Mouse (Mus musculus) lung, embryonic 16.5 days (tissue): ENCODE data around the gene Mfsd11. TPM values are rescaled to one million over a fixed set of nuclear protein-coding genes. Genes with fewer than 3 reads are reported as not detected.

Experiments used
- ATAC-seq: fragments of 200-750 bp; cut with Nextera tagmentation; 2 replicates; pipeline ENCODE4 v1.8.0; 2017; ENCODE audit warnings: low read depth, mild to moderate bottlenecking, moderate library complexity
- H3K27ac ChIP-seq: fragments of 300-500 bp; sonication (generic); 2 replicates; pipeline ENCODE4 v1.5.1; 2014; ENCODE audit warnings: mild to moderate bottlenecking, control low read depth, low read length
- H3K27me3 ChIP-seq: fragments of 300-500 bp; sonication (generic); 2 replicates; pipeline ENCODE4 v1.6.1; 2014; ENCODE audit warnings: low read depth, low read length, mixed read lengths; ENCODE audit not compliant: control insufficient read depth, insufficient read depth
- H3K36me3 ChIP-seq: fragments of 300-500 bp; sonication (generic); 2 replicates; pipeline ENCODE4 v1.6.1; 2014; ENCODE audit warnings: low read length; ENCODE audit not compliant: control insufficient read depth, insufficient read depth
- H3K4me1 ChIP-seq: fragments of 300-500 bp; sonication (generic); replicated peaks from 2 replicates; pipeline ENCODE4 v1.6.1; 2014; ENCODE audit warnings: low read length, mixed read lengths; ENCODE audit not compliant: control insufficient read depth, insufficient read depth
- H3K4me2 ChIP-seq: fragments of 300-500 bp; sonication (generic); 2 replicates; pipeline ENCODE4 v1.6.1; 2014; ENCODE audit warnings: low read depth, low read length, control low read depth
- H3K4me3 ChIP-seq: fragments of 300-500 bp; sonication (generic); 2 replicates; pipeline ENCODE4 v1.5.1; 2014; ENCODE audit warnings: mild to moderate bottlenecking, low read length, control low read depth
- H3K9ac ChIP-seq: fragments of 300-500 bp; sonication (generic); 2 replicates; pipeline ENCODE4 v1.6.1; 2014; ENCODE audit warnings: low read length, control low read depth
- H3K9me3 ChIP-seq: fragments of 300-500 bp; sonication (generic); 2 replicates; pipeline ENCODE4 v1.6.1; 2016; ENCODE audit warnings: low read length; ENCODE audit not compliant: control insufficient read depth
- WGBS: fragments of 180-500 bp; shearing (Covaris S2); extraction: QIAGEN DNeasy Blood & Tissue Kit; methylation state at CpG from one replicate; pipeline ENCODE4 v1.1.7; 2014; 5-methylcytosine and 5-hydroxymethylcytosine counted together
- polyA plus RNA-seq: library from polyadenylated mRNA; unstranded; fragments of >200 nt; fragmentation: Nextera tagmentation; extraction: Ambion mirVana; gene quantifications from 2 replicates; pipeline ENCODE4 v1.2.1, GENCODE M21; 2015

Gene Mfsd11
- polyA plus RNA-seq, 1 experiment from 2014 or later, result 36.6 TPM

DNA sequence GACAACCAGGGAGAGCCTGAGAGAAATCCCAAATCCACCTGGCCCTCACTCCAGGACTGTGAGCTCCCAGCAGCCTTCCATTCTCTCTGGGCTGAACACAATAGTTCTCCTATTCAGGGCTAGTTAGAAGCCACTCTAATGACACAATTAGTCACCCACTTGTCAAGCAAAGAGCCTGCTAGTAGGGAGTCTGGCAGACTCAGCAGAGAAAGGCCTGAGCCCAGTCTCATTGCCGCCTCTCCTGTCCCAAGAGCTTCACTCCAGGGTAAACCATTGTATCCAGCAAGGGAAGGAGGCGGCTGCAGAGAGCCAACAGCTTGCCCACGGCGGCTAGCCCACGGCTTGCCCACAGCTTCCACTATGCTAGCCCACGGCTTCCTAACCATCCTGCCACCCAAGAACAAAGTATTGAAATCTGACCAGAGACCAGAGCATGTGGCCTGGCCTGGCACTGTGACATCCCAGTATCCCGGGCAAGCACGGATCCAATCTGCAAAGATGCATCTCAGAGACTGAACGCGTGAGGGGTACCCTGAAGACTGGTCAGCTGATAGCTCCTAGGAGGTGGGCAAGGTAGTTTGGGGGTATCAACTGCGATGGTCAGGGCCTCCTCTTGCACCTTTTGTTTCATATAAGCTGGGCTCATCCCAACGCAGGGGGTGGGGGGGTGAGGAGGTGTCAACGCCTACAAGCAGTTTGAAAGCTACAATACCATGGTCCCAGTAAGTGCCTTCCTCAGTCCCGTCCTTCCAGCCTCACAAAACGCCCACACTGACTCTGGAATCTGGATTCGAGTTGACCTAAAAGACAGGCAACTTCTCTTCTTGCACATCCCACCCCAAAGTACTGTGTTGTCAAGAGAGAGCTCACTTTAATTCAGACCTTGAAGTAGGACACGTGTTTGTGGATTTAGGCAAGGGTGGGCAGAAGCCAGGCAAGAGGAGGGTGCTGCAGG lies 25.4 kb upstream of the Mfsd11 start:
- Histone ChIP-seq H3K9me3 (no peaks in the 10 kb centered on the region), H3K9ac (peak overlapping the region; percentile 87), H3K4me2 (peak overlapping the region; percentile 91), H3K27me3 (no peaks in the 10 kb centered on the region), H3K4me3 (peak overlapping the region; percentile 75), H3K4me1 (peaks cover 26% of the 10 kb centered on the region), H3K27ac (peak overlapping the region; percentile 80), H3K36me3 (no peaks in the 10 kb centered on the region)
- WGBS, result 34% methylated on average over 17 of the region's 17 CpGs
- no peak for ATAC-seq

DNA sequence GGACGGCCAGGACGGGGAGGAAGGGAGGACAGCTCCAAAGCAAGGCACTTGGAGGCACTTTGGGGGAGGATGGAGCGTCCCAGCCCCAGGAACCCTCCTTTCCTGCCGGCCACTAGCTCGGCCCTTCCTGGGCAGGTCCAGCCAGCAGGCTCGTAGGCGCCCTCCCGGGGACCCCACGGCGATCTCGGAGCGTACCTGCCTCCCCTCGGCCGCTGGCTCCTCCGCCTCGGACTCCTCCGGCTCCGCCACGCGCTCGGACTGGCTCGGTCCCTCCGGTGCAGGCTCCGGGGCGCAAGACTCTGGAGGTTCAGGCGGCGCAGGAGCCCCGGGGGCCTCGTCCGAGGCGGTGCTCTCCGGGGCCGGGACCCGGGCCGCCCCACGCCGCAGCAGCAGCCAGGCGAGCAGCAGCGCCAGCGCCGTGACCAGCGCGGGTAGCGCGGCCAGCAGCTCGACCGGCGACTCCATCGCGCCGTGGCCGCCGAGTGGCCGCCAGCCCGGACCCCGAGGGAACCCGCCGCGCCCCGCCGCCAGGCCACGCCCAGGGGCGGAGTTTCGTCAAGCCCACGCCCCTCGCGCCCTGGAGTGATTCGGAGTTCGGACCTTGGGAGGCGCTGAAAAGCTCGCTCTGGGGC lies 24.6 kb upstream of the Mfsd11 start, which contains the start of gene Mxra7:
Gene Mxra7 (minus strand): TSS at position 513 of the 632 bp plus-strand sequence.
- H3K27me3 ChIP-seq, result no peaks in the 10 kb centered on the region
- H3K4me3 ChIP-seq, result peak within 1 kb of the TSS; percentile 75
- no peaks in the 10 kb centered on the region for H3K36me3 ChIP-seq
- peak within 1 kb of the TSS; percentile 91 for H3K4me2 ChIP-seq
- H3K9ac ChIP-seq, result peak within 1 kb of the TSS; percentile 87
- WGBS, result under 1% methylated on average over 53 of the region's 71 CpGs
- H3K4me1 ChIP-seq, result peaks cover 19% of the 10 kb centered on the region
- H3K27ac ChIP-seq, result peak within 1 kb of the TSS; percentile 80
- H3K9me3 ChIP-seq, result no peaks in the 10 kb centered on the region
- peak; percentile 85 for ATAC-seq

DNA sequence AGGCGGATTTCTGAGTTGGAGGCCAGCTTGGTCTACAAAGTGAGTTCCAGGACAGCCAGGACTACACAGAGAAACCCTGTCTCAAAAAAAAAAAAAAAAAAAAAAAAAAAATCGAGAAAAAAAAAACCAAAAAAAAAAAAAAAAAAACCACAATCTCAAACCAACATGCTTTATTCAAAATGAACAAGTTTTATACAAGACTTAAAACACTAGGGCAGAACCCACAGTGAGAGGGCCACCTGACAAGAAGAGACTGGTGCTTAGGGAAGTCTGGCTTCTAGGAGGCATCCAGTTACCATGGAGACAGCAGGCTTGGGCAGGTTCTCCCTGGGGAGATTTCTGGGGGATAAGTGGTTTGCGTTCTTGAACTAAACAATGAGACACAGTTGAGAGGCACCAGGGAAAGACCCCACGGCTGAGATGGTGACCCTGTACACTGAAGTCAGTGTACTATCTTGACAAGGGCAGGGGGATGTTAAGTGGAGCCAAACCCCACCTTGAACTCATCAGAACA lies 20.0 kb upstream of the Mfsd11 start:
- H3K4me3 ChIP-seq, result no peak overlapping the region
- no peak for ATAC-seq
- no peak overlapping the region for H3K9ac ChIP-seq
- H3K27ac ChIP-seq, result no peak overlapping the region
- peaks cover 23% of the 10 kb centered on the region for H3K36me3 ChIP-seq
- H3K9me3 ChIP-seq, result no peaks in the 10 kb centered on the region
- no peak overlapping the region for H3K4me2 ChIP-seq
- peaks cover 6% of the 10 kb centered on the region; the same call in 1 of the 2 replicates for H3K4me1 ChIP-seq
- H3K27me3 ChIP-seq, result no peaks in the 10 kb centered on the region
- 32% methylated on average over 4 of the region's 4 CpGs for WGBS

DNA sequence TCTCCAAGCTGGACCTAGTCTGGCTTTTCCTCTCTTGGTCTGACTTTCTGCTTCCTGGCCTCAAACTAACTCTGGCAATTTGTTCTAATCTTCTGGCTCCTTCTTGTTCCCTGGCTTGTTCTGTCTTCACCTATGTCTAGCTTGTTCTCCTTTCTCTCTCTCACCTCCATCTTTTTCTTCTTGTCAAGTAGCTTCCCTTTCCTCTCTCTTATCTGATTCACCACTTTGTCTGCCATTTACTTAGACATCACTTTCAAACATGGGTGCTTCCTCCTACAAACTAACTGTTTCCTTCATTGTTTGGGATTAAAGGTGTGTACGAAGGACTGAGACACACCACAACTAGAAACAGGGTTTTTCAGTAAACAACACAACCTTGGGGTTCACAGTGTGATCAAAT lies 17.3 kb upstream of the Mfsd11 start:
- Histone ChIP-seq H3K9ac (no peak overlapping the region), H3K36me3 (peaks cover 45% of the 10 kb centered on the region), H3K4me2 (no peak overlapping the region), H3K4me1 (peaks cover 3% of the 10 kb centered on the region; the same call in 1 of the 2 replicates), H3K27me3 (no peaks in the 10 kb centered on the region), H3K9me3 (no peaks in the 10 kb centered on the region), H3K27ac (no peak overlapping the region), H3K4me3 (no peak overlapping the region)
- ATAC-seq, result no peak
- WGBS, result 92% methylated on average over 1 of the region's 1 CpGs

DNA sequence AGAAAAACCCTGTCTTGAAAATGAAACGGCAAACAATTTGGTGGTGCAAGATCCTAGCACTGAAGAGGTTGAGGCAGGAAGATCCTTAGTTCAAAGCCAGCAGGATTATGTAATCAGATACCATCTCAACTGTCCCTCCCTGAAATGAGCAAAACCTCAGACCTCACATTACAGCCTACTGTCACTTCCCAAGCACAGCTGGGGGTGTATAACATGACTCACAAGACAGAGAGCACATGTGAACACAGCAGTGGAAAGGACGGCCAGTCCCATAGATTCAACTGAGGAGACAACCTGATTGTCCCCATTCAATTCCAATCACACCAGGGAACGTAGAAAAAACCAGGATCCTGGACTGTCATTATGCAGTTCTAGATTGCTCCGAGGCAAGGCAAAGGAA lies 16.0 kb upstream of the Mfsd11 start:
- Histone ChIP-seq H3K4me1 (peaks cover 13% of the 10 kb centered on the region), H3K9me3 (no peaks in the 10 kb centered on the region), H3K9ac (no peak overlapping the region), H3K27me3 (no peaks in the 10 kb centered on the region), H3K36me3 (peaks cover 56% of the 10 kb centered on the region), H3K27ac (no peak overlapping the region), H3K4me3 (no peak overlapping the region), H3K4me2 (no peak overlapping the region)
- no peak for ATAC-seq
- 95% methylated on average over 4 of the region's 4 CpGs for WGBS

DNA sequence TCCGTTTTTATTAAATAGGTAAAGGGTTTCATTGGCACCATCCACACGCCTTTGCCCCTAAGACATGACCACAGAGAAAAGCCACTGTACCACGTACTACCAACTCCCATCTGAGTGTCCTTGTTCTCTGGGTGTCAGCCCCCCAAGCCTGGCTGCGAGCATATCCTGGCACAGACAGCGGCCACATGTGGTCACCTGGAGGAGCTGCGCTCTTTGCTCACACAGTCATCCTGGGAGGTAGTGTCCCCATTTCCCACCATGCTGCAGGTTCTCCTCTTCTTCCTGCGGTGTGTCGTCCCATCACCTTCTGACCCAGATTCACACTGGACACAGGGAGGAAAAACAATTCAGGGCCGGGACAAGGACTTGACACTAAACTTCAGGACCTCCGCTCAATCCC lies 14.8 kb upstream of the Mfsd11 start:
- H3K27me3 ChIP-seq, result no peaks in the 10 kb centered on the region
- peaks cover 56% of the 10 kb centered on the region for H3K36me3 ChIP-seq
- 90% methylated on average over 10 of the region's 10 CpGs for WGBS
- no peak overlapping the region for H3K4me2 ChIP-seq
- H3K4me1 ChIP-seq, result peaks cover 21% of the 10 kb centered on the region
- H3K4me3 ChIP-seq, result no peak overlapping the region
- H3K9me3 ChIP-seq, result no peaks in the 10 kb centered on the region
- ATAC-seq, result no peak
- no peak overlapping the region for H3K27ac ChIP-seq
- no peak overlapping the region for H3K9ac ChIP-seq

DNA sequence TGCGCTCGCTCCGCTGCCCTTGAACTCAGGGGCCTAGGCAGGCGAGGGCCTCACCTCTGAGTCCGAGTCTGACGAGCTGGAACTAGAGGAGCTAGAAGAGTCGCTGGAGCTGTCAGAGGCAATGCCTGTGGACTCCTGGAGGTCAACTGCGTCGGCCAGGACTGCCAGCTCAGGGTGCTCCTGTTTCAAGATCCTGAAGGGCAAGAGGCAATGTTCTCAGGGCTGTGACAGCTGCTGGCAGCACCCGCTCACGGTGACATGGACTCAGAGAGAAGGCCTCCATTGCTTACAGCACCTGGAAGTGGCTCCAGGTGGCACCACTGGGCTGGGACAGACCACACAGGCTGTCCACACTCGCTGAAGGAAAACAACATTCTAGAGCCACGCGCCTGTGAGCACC lies 13.3 kb upstream of the Mfsd11 start:
- H3K4me3 ChIP-seq, result no peak overlapping the region
- H3K9ac ChIP-seq, result no peak overlapping the region
- peaks cover 56% of the 10 kb centered on the region for H3K36me3 ChIP-seq
- no peak overlapping the region for H3K27ac ChIP-seq
- no peak for ATAC-seq
- WGBS, result 87% methylated on average over 14 of the region's 14 CpGs
- no peaks in the 10 kb centered on the region for H3K9me3 ChIP-seq
- H3K4me1 ChIP-seq, result peaks cover 21% of the 10 kb centered on the region
- no peak overlapping the region for H3K4me2 ChIP-seq
- H3K27me3 ChIP-seq, result no peaks in the 10 kb centered on the region

DNA sequence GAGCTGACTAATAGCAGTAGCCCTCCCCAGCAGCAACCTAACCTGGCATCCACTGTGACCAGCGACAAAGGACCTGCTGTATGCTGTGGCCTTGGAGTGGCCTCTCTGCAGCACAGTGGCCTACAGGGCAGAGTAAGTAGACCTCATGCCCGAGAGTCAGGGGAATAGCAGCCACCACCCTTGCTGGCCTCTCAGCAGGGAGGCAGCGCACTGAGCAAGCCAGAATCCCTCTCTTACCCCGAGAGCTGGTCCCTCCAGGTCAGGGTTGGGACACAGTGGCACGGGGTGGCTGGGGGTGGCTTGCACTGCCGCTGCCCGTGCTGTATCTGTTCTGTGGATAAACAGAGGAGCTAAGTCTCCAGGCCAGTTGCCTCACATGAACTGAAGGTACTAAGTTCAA lies 12.6 kb upstream of the Mfsd11 start:
- Histone ChIP-seq H3K27ac (no peak overlapping the region), H3K4me3 (no peak overlapping the region), H3K4me1 (peaks cover 27% of the 10 kb centered on the region), H3K9me3 (no peaks in the 10 kb centered on the region), H3K27me3 (no peaks in the 10 kb centered on the region), H3K4me2 (no peak overlapping the region), H3K36me3 (peaks cover 50% of the 10 kb centered on the region), H3K9ac (no peak overlapping the region)
- 76% methylated on average over 7 of the region's 7 CpGs for WGBS
- ATAC-seq, result no peak

DNA sequence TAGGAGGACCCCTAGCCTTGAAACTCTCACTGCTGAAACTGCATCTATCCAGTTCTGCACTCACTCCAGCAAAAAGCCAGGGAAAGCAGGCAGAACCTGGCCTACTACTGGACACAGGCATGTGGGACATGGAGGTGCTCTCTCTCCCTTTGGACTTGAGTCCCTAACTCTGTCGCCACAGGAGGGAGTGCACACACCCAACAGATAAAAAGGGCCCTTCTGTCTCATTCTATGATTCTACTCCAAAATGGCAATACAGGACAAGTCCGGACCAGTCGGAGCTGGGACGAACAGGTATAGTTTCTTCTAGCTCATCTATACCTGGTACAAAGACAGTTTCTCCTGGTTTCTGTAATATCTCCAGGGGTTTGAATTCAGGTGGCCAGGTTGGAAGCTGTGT lies 11.5 kb upstream of the Mfsd11 start:
- Histone ChIP-seq H3K4me1 (peaks cover 28% of the 10 kb centered on the region), H3K4me3 (no peak overlapping the region), H3K27me3 (no peaks in the 10 kb centered on the region), H3K9ac (peak overlapping the region; percentile 95; the same call in 1 of the 2 replicates), H3K4me2 (peak overlapping the region; percentile 18), H3K27ac (no peak overlapping the region), H3K36me3 (peaks cover 43% of the 10 kb centered on the region), H3K9me3 (no peaks in the 10 kb centered on the region)
- WGBS, result 83% methylated on average over 4 of the region's 4 CpGs
- ATAC-seq, result no peak
